Mouse (Mus musculus): Measurements from ENCODE around the gene C2cd4b.

- TF ChIP-seq CTCF (conservative IDR thresholded peaks at IDR 0.05; ENCODE audit: insufficient read depth, insufficient read length, low read depth, low read length) (no peak), POLR2A (IDR thresholded peaks at IDR 0.05; ENCODE audit: low read depth, low read length) (no peak)
Measured at GRCm38 (mm10) chr9:67787671-67788070, 28.4 kb downstream of the C2cd4b start.

Measured in kidney, adult 2 months (tissue).